Mouse (Mus musculus) adrenal gland, postnatal 14 days (tissue): Measurements from ENCODE around the gene Eme1. TPM values are rescaled to one million over a fixed set of nuclear protein-coding genes. Genes with fewer than 3 reads are reported as not detected.

Source experiments
- DNase-seq: peaks from one replicate; pipeline ENCODE4 v3.0.0; 2021; ENCODE audit warnings: mixed read lengths
- total RNA-seq: library from RNA; stranded (reverse); gene quantifications from 2 replicates; pipeline ENCODE4 v1.2.3, GENCODE M21; 2021

The Eme1 gene
- total RNA-seq, 1 experiment from 2014 or later: 1.9 TPM

DNA sequence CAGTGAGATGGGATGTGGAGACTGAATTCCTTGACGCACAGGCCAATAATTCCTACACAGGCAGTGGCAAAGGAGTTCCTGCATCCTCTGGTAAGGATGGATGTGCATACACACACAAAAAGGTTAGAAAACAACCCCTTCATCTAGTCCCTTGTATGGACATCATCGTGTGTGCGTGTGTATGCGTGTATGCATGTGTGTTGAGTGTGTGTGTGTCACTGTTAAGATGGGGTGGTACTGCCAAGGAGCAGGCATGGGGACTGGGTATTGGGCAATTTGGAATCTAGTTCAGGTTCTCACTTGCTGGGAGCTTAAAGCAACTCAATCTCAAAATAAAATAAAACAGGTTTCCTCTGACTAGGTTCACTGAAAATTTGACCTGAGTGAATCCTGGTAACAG, 7.3 kb downstream of the Eme1 start:
- no peak for DNase-seq

DNA sequence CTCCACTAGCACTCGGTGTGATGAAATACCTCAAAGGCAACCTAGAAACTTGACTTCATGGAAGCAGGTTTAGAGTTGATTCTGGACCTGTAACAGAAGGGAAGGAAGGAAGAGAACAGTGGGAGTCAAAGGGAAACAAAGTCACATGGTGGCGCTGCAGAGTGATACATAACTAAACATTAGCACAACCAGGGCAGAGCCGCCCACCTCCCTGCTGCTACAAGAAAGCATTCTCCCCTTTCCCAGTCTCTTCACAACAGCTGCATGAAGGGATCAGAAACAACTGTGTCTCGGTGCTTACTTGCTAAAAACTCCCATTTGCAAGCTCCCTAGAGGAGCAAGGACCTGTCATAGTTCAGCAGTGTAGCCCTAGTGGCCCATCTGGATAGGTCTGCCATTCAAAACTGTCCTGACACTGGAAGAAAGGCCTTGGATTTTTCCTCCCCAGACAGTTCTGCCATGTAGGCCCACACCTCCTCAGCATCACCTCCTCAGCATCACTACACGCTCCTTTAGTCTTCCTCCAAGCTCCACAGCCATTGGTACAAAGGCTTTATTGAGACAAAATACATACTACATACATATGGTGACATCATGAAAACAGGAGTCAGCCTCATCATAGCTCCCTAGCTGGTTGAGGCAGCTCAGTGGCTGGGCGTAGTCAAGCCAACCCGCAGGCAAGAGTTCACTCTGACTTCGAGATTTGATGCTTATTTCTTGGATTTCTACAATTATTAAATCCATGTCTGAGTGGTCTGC, 9.1 kb downstream of the Eme1 start:
- DNase-seq: no peak

DNA sequence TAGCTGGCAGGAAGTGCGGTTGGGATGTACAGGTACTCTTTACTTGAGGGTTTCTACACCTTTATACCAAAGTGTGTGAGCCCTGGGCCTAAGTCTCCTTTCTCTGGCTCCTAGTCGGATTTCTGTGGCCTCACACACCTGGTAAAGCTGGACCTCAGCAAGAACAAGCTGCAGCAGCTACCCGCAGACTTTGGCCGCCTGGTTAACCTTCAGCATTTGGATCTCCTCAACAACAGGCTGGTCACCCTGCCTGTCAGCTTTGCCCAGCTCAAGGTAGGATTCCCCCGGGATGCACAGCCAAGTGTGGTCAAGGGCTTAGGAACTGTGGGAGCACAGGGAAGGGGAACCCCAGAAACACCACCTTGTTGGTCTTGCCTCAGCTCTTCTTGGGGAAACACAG, 19.3 kb downstream of the Eme1 start:
- no peak for DNase-seq

DNA sequence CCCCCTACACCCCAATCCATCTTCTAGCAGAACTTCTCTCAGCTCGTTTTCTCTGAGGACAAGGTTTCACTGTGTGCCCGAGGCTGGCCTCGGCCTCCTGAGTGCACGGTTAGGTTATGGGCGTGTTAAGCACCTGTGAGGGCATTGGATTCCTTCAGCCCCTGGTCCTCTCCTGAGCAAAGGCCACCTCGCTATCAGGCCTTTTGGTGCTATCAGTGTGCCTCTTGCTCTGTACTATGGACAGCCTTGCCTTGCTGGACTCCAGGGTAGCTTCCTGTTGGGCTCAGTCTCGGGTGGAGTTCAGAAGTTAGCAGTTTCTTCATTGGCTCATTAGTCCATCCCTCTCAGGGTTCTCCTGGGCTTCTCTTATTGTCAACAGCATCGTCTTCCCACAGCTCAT, 20.8 kb downstream of the Eme1 start:
- no peak for DNase-seq

DNA sequence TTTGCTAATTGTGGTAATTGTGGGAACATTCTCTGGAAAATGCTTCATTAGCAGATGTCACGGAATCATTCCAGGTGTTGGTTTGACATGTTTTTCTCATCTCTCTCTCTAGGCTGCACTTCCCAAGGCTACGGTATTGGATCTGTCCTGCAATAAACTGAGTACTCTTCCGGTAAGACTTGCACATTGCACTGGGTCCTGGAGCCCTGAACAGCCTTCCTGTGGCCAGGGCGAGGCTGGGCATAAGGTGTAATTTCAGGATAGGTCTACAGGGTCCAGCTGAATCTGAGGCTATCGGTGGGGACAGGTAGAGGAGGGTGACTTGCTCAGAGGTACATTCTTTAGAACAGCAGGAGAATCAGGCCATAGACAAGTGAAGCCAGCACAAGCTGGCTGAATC, 21.8 kb downstream of the Eme1 start:
- no peak for DNase-seq

DNA sequence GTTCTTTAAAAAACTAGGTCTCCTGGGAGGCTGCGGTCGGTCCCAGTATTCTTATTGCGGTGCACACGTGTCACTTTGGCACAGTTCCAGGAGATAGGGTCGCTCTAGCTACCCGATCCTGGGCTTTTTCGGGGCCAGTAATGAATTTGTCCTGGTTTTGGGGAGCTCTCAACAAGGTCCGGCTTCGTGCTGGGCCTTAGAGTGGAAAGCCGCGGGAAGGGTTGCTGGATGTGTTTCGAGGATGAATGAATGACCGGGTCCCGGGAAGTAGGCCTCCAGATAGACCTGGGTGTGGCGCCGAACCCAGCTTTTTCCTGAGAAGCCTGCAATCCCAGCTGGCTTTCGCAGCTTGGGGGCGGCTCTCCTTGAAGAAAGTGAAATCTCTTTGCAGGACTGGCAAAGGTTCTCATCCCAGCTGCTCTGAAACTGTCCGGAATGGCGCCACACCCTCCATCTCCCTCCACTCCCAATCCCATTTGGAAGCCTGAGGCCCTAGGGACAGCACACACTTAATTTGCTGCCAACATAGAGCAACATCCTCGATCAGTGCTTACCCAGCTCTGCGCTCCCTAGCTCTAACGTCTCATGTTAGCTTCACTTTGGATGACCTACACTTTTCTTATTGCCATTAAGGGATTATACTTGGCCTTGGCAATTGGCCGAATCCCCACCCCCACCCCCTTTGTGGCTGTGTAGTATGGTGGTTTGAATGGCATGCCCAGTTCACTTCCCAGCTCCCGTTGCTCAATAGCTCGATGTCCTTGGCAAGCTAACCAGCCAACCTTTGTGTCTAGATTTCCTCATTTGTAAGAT, 23.4 kb downstream of the Eme1 start:
- DNase-seq: peak; percentile 76

DNA sequence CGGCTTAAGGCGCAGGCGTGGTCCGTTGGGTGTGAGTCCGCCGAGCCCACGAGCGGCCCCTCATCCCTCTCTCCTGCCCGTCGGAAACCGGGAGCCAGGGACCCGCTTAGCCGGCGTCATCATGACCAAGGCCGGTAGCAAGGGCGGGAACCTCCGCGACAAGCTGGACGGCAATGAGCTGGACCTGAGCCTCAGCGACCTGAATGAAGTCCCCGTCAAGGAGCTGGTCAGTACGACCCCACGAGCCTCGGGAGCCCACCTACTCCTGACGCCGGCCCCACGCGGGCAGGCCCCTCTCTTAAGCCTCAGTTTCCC, 23.9 kb downstream of the Eme1 start:
- no peak for DNase-seq

DNA sequence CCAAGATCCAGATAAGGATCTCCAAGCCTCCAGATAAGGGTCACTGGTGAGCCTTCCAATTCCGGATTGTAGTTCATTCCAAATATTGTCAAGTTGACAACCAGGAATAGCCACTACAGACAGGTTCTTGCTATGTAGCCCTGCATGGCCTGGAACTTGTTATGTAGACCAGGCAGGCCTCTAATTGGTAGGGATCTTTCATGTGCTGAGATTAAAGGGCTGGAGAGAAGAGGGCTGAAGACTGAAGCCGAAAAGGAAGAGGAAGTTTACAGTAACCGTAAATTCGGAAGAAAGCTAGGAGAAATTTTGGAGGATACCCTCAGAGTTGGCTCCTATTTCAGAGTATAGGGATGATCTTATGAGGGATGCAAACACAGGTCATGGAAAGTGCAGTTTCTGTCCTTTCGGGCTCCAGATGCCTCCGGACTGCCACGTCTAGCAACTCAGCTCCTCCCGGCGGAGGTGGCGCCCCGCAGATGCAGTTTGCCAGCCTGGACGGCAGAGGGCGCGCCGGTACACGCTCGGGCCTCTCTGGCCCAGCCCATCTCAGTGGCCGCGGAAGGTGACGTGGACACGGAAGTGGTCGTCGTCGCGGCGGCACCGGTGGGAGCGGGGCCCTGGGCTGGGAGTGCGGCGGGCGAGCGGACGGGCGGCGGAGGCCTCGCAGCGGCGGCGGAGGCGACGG, 24.4 kb downstream of the Eme1 start, which contains the start of gene Lrrc59:
Lrrc59 (plus strand) TSS at position 569 of the 685 bp plus-strand sequence.
- DNase-seq: peak; percentile 97

DNA sequence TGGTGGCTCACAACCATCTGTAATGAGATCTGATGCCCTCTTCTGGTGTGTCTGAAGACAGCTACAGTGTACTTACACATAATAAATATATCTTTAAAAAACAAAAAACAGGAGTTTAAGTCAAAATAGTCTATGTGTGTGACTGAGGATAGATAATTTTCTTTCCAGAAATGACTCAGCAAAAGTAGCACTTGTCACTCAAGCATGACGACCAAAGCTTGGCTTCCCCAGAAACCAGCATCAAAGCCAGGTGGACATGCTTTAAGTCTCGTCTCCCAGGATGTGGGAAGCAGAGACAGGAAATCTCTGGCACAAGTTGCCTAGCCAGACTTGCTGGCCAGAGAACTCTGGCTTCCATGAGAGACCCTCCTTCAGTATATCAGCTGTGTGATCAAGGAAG, 31.6 kb downstream of the Eme1 start:
- DNase-seq: no peak

DNA sequence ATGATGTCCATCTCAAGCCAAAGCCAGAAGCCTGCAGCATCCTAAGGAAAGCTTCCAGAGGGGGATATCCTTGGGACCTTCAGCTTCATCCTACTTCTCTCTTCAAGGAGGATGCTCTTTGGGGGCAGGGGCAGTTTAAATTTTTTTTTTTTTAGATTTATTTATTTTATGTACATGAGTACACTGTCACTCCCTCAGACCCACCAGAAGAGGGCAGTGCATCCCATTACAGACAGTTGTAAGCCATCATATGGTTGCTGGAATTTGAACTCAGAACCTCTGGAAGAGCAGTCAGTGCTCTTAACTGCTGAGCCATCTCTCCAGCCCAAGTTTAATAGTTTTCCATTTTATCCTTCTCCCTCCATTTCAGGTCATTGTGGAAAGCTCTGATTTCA, 32.3 kb downstream of the Eme1 start:
- DNase-seq: no peak

DNA sequence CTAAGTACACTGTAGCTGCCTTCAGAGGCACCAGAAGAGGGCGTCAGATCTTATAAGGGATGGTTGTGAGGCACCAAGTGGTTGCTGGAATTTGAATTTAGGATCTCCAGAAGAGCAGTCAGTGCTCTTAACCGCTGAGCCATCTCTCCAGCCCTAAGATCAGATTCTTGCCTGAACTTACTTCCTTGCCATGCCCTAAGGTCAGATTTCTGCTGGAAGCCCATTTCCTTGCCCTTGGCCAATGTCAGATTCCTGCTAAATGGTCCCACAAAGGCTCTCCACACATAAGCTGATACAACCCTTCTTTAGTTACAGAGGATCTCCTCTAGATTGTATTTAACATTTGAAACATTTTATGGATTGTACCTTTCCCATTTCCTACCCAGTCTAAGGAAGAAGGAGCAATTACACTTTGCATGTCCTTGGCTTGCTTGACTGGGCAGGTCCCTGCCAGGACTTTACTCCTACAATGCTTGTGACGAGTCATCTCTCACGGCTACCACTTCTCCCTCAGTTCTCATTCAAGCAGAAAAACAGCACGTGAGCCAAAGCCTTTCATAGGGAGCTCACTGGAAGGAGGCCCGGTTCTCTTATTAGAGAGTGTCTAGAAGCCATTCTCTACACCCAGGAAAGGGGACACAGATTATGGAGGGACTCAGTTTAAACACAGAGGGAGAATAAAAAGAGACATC, 32.9 kb downstream of the Eme1 start:
- no peak for DNase-seq

DNA sequence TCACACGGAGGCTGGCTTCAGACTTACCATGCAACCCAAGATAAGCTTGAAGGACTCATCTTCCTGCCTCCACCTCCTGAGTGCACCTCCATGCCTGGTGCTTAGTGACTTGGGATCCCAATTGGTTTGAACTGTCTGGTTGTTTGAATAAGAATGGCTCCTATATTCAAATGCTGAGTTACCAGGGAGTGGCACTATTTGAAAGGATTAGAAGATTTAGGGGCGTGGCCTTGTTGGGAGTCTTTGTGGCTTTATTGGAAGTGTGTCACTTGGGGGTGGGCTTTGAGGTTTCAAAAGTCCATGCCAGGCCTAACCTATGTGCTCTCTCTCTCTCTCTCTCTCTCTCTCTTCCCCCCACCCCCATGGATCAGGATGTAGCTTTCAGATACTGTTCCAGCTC, 36.1 kb downstream of the Eme1 start:
- no peak for DNase-seq

DNA sequence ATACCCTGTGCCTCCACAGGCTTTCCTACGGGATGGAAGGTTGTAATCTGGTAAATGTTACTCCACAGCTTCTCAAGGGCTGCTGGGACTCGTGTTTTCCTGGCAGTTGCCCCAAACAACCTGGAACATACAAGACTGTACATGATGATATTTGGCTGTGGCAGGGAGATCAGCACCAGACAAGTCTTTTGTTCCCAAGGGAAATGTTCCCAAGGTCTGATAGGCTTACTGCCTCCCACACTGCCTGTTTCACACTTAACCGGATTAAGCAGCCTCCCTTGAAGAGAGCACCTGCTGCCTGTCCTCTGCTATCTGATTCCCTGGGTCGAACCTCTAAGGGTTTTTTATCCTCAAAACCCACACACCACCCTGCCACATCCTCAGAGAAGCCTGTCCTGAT, 38.3 kb downstream of the Eme1 start:
- no peak for DNase-seq

DNA sequence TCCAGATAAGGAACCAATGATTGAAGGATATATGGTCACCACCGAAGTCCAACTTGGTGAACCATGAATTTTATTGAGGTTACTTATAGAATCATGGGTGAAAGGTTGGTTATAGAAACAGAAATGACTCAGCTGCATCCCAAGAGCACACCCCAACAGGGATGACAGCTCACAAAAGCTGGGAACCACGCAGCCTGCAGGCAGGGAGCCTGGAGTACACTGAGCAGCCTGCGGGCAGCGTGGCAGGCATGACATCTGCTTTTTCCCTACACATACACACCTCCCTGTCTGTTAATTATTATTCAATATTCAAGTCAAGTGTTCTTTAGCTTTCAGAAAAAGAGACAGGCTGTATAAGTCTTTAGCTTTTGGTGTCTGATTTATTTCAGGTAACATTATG, 39.2 kb downstream of the Eme1 start:
- DNase-seq: no peak

DNA sequence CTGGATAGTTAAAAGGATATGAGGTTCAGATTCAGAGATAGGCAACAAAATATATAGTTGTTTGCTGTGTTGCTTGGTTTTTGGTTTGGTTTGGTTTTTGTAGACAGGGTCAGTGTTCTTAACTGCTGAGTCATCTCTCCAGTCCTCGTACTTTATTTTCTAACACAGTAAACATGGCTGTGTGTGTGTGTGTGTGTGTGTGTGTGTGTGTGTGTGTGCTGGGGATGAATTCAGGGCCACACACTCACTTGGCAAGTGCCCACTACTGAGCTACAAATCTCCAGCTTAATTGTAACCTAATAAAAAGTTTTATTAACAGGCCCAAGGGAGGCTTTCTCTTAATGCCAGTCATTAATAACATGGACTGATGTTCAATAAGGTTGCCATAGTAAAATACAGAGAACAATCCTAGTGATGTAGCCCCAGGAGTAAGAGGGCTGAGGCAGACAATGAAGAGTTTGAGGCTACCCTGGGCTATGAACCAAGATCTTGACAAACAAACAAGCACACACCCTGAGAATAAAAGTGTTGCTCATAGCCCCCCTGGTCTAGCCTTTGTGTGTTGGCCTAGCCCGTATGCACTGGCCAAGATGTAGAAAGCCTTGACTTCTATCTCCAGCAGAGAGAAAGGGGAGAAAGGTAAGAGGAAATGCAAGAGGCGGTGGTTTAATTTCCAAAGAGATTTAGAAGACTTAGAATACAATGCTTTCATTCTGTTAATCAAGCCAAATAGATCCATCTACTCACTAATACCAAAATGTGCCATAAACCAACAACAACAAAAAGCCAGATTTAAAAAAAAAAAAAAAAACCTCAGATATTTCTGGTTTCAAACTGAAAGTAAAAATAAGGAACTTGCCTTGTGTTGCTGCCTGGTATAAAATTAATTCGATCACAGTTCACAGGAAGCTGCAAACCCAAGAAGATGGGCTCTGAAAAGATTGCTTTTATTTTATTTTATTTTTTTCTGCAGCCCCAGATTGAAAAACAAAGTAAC, 42.7 kb downstream of the Eme1 start:
- peak; percentile 73 for DNase-seq

DNA sequence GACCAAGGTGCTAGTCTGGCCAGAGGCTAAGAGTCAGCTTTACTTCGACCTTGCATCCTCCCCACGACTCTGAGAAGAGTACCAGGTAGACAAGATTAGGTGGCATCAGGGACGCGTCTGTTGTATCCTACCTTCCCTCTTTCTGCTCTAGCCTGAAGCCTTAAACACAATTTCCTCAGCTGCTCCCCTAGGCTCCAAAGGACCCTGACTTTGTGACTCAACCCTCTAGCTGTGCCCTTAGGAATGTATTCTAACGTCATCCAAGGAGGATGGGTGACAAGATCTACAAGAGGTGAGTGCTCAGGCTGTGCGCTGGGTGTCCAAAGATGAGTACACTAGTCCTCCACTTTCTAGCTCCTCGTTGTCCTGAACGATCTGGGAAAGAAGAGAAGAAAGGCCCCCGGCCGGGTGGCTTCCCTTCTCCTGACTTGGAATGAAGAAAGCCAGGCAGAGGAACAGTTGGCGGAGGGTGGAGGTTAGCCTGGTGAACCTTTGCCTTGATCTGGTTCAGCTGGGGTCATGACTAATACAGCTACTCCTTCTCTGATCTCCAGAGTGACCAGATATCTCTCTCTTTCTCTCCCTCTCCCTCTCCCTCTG, 51.3 kb downstream of the Eme1 start:
- peak; percentile 36 for DNase-seq

DNA sequence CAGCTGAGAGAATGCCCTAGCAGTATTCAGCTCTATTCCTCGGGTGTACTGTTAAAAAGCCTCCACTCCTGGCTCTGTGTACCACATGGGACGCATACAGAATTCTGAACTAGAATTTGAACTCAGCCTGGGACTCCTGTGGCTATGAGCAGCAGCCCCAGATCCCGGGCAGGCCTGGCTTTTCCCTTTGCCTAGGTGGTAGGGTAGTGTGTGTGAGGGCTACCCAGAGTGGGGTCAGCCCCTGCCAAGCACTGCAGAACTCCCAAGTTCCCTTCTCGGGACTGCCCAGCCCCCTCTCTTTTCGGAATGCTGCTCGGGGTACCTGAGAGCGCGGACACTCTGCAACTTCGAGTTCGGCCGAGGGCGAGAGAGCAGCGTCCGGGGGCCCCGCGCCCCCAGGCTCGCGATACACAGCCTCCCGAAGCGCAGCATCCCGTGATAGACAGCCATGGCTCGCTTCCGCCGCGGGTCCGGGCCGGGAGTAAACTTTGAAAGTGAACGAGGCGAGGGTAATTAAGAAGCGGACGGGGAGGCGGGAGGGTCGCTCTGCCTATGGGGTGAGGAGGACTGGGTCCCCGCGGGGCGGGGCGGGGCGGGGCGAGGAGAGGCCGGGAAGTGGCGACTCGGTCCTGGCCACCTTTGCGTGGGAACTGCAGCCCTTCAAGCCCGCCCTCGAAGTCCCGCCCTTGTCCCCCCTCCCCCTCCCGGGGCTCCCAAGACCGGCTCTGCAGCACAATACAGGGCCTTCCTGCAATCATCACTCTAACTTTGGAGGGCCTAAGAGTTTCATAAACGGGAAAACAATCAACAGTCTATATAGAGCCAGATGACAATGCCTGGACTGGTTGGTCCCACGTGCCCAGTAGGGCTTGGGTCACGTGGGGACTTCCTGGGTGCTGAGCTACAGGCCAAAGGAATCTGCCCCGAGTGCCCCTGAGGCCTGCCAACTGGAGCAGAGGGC, 52.2 kb downstream of the Eme1 start, which contains the start of gene Acsf2:
Acsf2 (minus strand) TSS at position 551 of the 961 bp plus-strand sequence.
- DNase-seq: peak; percentile 92

DNA sequence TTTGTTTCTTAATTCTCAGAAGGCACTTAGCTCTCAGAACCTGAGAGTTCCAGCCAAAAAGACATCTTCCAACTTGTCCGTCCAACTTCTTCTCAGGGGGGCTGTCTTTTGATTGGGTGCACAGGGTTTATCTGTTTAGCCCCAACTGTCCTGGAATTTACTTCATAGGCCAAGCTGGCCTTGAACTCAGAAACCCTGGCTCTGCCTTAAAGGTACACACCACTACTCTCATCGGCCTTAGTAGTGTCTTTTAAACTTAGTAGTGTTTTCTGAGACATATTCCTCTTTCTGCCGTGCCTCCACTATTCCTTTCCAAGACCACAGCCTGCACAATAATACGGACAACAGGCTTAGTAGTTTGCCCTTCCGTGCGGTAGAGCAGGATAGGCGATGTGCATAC, 53.3 kb downstream of the Eme1 start:
- DNase-seq: no peak

DNA sequence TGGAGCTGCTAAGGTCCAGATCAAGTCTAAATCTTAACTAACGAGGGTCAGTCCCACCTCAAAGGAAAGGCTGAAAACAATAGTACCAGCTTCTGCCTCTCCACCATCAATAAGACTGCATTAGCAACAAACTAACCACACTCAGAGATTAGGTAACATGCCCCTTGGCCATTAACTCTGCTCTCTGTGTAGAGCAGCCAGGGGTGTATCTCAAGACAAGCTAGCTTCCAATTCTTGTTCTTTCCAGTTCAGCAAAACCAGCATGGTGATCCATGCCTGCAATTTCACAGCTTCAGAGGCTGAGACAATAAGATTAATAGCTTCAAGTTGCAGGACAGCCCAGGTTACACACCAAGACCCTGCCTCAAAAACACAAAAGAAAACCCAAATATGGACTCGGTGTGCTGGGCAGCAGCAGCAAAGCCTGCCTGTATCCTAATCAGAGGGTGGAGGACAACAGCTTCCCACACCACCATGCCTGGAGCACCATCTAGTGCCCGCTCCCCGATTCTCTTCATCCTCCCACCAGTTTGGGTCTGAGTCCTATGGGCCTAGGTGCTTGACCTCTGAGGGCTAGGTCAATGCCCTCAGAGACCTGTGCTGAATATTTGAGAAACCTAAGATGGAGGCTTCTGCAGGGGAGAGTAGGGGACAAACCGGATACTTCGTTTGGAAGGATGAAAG, 55.2 kb downstream of the Eme1 start:
- no peak for DNase-seq
